Mouse (Mus musculus): ENCODE measurements around the gene Ntng2. TPM values are rescaled to one million over a fixed set of nuclear protein-coding genes. Genes with fewer than 3 reads are reported as not detected.

Ntng2 gene
- 10 to 100 TPM; 77.9 to 80.7 TPM for total RNA-seq (2021)
- long read RNA-seq, experiment 1, partial matches to known transcripts, result 3 of 9 reads
- long read RNA-seq, experiment 1, other reads (novel, unspliced or antisense), result 6 of 9 reads
- long read RNA-seq, experiment 2, partial matches to known transcripts, result 0 of 1 reads
- long read RNA-seq, experiment 2, other reads (novel, unspliced or antisense), result 1 of 1 reads

GRCm38 (mm10) chr2:29252599-29253204, at the start of gene Ntng2:
Gene Ntng2 (minus strand): TSS chr2:29253005.
- DNase-seq (ENCODE audit: low spot score in 2 of 2), result peak; percentile 34 to 53

- no peak for DNase-seq (ENCODE audit: low spot score in 2 of 2)
These were observed 42.8 kb upstream of the Ntng2 start for GRCm38 (mm10) chr2:29295557-29295956.

- no peak for DNase-seq (ENCODE audit: low spot score in 2 of 2)
These were observed 34.8 kb upstream of the Ntng2 start for GRCm38 (mm10) chr2:29287651-29288050.

- no peak for DNase-seq (ENCODE audit: low spot score in 2 of 2)
These were observed 24.9 kb upstream of the Ntng2 start for GRCm38 (mm10) chr2:29277703-29278121.

GRCm38 (mm10) chr2:29271803-29272518, 19.2 kb upstream of the Ntng2 start:
- DNase-seq (ENCODE audit: low spot score in 2 of 2), result no peak

GRCm38 (mm10) chr2:29271098-29271497, 18.3 kb upstream of the Ntng2 start:
- DNase-seq (ENCODE audit: low spot score in 2 of 2), result no peak

- DNase-seq (ENCODE audit: low spot score in 2 of 2), result no peak
These were observed 14.0 kb upstream of the Ntng2 start for GRCm38 (mm10) chr2:29266810-29267209.

GRCm38 (mm10) chr2:29262436-29262915, 9.7 kb upstream of the Ntng2 start:
- no peak for DNase-seq (ENCODE audit: low spot score in 2 of 2)

GRCm38 (mm10) chr2:29261126-29261525, 8.3 kb upstream of the Ntng2 start:
- DNase-seq (ENCODE audit: low spot score in 2 of 2), result no peak

- peak; percentile 45 to 65 for DNase-seq (ENCODE audit: low spot score in 2 of 2)
These were observed 530 bp upstream of the Ntng2 start for GRCm38 (mm10) chr2:29253205-29253865.

- DNase-seq (ENCODE audit: low spot score in 2 of 2), result peak; percentile 37 to 58
These were observed 676 bp downstream of the Ntng2 start for GRCm38 (mm10) chr2:29252059-29252598.

GRCm38 (mm10) chr2:29251095-29252058, 1.4 kb downstream of the Ntng2 start:
- DNase-seq (ENCODE audit: low spot score in 2 of 2), result peak; percentile 35 to 47

- no peak for DNase-seq (ENCODE audit: low spot score in 2 of 2)
These were observed 2.3 kb downstream of the Ntng2 start for GRCm38 (mm10) chr2:29250263-29251094.

- no peak for DNase-seq (ENCODE audit: low spot score in 2 of 2)
These were observed 3.0 kb downstream of the Ntng2 start for GRCm38 (mm10) chr2:29249852-29250251.

GRCm38 (mm10) chr2:29248551-29248950, 4.3 kb downstream of the Ntng2 start:
- DNase-seq (ENCODE audit: low spot score in 2 of 2), result no peak

GRCm38 (mm10) chr2:29247386-29247785, 5.4 kb downstream of the Ntng2 start:
- DNase-seq (ENCODE audit: low spot score in 2 of 2), result no peak

- DNase-seq (ENCODE audit: low spot score in 2 of 2), result no peak
These were observed 5.9 kb downstream of the Ntng2 start for GRCm38 (mm10) chr2:29246891-29247290.

GRCm38 (mm10) chr2:29246275-29246674, 6.5 kb downstream of the Ntng2 start:
- peak; percentile 52 to 62 for DNase-seq (ENCODE audit: low spot score in 2 of 2)

GRCm38 (mm10) chr2:29245341-29245779, 7.4 kb downstream of the Ntng2 start:
- no peak for DNase-seq (ENCODE audit: low spot score in 2 of 2)

All from left cerebral cortex, adult 18-20 months (tissue).